ENCODE assay signal across 10 mouse cellular contexts in genomic region chr8:35201416-35201815, GRCm38 (mm10).
DNase-seq lines count a peak whose midpoint lies in the region; ATAC-seq and TF ChIP-seq lines count a peak whose summit lies in the region.
"Had no signal": no experiment of that assay in that cellular context is flagged by ENCODE, and none has a peak within 500 bp of the region (broad histone marks: within the 10 kb centered on the region; RNA-seq: fewer than 3 reads in every experiment).

No protein-coding gene starts in this region.

- H3K27me3 ChIP-seq in kidney, embryonic 15.5 days: no peaks in the 10 kb centered on the region
- no peaks in the 10 kb centered on the region for H3K27me3 ChIP-seq in lung, embryonic 15.5 days
- no peaks in the 10 kb centered on the region for H3K27me3 ChIP-seq in midbrain, postnatal 0 days (ENCODE audit: insufficient read depth, low read length)
- H3K27me3 ChIP-seq: liver, embryonic 13.5 days had no signal

- DNase-seq in adrenal gland, postnatal 14 days: peak; percentile 45
- DNase-seq in adrenal gland, postnatal 4 days (ENCODE audit: low spot score in 2 of 2): no peak
- DNase-seq in CD4-positive, CD25-positive, alpha-beta regulatory T cell, adult 2 months (ENCODE audit: low read depth, low spot score): peak; percentile 21
- DNase-seq in midbrain, postnatal 0 days (ENCODE audit: low spot score): no peak
- no peak for DNase-seq in gastrocnemius, postnatal 14 days
- DNase-seq in thymus, postnatal 4 days: no peak
- DNase-seq: gastrocnemius, postnatal 25 days; liver, embryonic 13.5 days had no signal

- WGBS in kidney, embryonic 15.5 days: 43% methylated on average over 12 of the region's 12 CpGs
- 17% methylated on average over 12 of the region's 12 CpGs for WGBS in lung, embryonic 15.5 days
- WGBS in midbrain, postnatal 0 days: 71% methylated on average over 12 of the region's 12 CpGs

- no peaks in the 10 kb centered on the region for H3K36me3 ChIP-seq in kidney, embryonic 15.5 days
- no peaks in the 10 kb centered on the region for H3K36me3 ChIP-seq in lung, embryonic 15.5 days
- no peaks in the 10 kb centered on the region for H3K36me3 ChIP-seq in midbrain, postnatal 0 days (ENCODE audit: insufficient read depth, low read length)
- H3K36me3 ChIP-seq: liver, embryonic 13.5 days had no signal

- H3K27ac ChIP-seq in kidney, embryonic 15.5 days: peak overlapping the region; percentile 65
- peak overlapping the region; percentile 30; the same call in 1 of the 2 replicates for H3K27ac ChIP-seq in lung, embryonic 15.5 days
- H3K27ac ChIP-seq in midbrain, postnatal 0 days (ENCODE audit: low read depth, low read length): no peak overlapping the region

- intact Hi-C loops in gastrocnemius, postnatal 14 days (cut with DNase I; ENCODE audit: low total_unique reads): no loop called here

- peak overlapping the region; percentile 28 for H3K4me2 ChIP-seq in kidney, embryonic 15.5 days
- peak overlapping the region; percentile 45 for H3K4me2 ChIP-seq in lung, embryonic 15.5 days
- H3K4me2 ChIP-seq in midbrain, postnatal 0 days (ENCODE audit: low read depth, low read length, poor library complexity, severe bottlenecking): no peak overlapping the region
- H3K4me2 ChIP-seq: liver, embryonic 13.5 days had no signal

- no peak for TF ChIP-seq CTCF in midbrain, postnatal 0 days (IDR thresholded peaks at IDR 0.05)

- no peak overlapping the region for H3K4me3 ChIP-seq in kidney, embryonic 15.5 days (replicated peaks)
- 0 out of 2 replicates have a peak overlapping the region, but pooled peaks have one; percentile 22 for H3K4me3 ChIP-seq in lung, embryonic 15.5 days
- no peak overlapping the region for H3K4me3 ChIP-seq in midbrain, postnatal 0 days (ENCODE audit: low read depth, low read length)
- H3K4me3 ChIP-seq: liver, embryonic 13.5 days had no signal

- no peaks in the 10 kb centered on the region for H3K9me3 ChIP-seq in kidney, embryonic 15.5 days (replicated peaks)
- no peaks in the 10 kb centered on the region for H3K9me3 ChIP-seq in lung, embryonic 15.5 days
- no peaks in the 10 kb centered on the region for H3K9me3 ChIP-seq in midbrain, postnatal 0 days (ENCODE audit: low read length)
- H3K9me3 ChIP-seq: liver, embryonic 13.5 days had no signal

- H3K4me1 ChIP-seq in kidney, embryonic 15.5 days: peaks cover 30% of the 10 kb centered on the region
- peaks cover 33% of the 10 kb centered on the region for H3K4me1 ChIP-seq in lung, embryonic 15.5 days
- 0 out of 2 replicates have a peak, but pooled peaks cover 2% of the 10 kb centered on the region for H3K4me1 ChIP-seq in midbrain, postnatal 0 days (ENCODE audit: insufficient read depth, low read length)

- peak; percentile 57; the same call in 1 of the 2 replicates for ATAC-seq in kidney, embryonic 15.5 days (replicated peaks; ENCODE audit: low FRiP score)
- ATAC-seq in lung, embryonic 15.5 days (ENCODE audit: borderline replicate concordance, extremely low read depth, low FRiP score, low TSS enrichment): peak; percentile 24; the same call in 1 of the 2 replicates
- ATAC-seq in midbrain, postnatal 0 days (ENCODE audit: low FRiP score): no peak

- H3K9ac ChIP-seq in kidney, embryonic 15.5 days: no peak overlapping the region
- H3K9ac ChIP-seq in lung, embryonic 15.5 days: no peak overlapping the region
- no peak overlapping the region for H3K9ac ChIP-seq in midbrain, postnatal 0 days (replicated peaks; ENCODE audit: low read length, poor library complexity, severe bottlenecking)
- H3K9ac ChIP-seq: liver, embryonic 13.5 days had no signal

Comparison
In these comparisons a context has a peak if more than half of its experiments do, and no peak if none do; other contexts are left out.
1. DNase-seq: peak in adrenal gland, postnatal 14 days (single experiment) and CD4-positive, CD25-positive, alpha-beta regulatory T cell, adult 2 months (single experiment); none in adrenal gland, postnatal 4 days (0 of 2), midbrain, postnatal 0 days (single experiment), gastrocnemius, postnatal 14 days (single experiment) and thymus, postnatal 4 days (single experiment).